Mouse (Mus musculus) ES-E14 (cell line): Measurements from ENCODE around the gene Rbm4b. TPM values are rescaled to one million over a fixed set of nuclear protein-coding genes. Genes with fewer than 3 reads are reported as not detected.
A peak's percentile ranks its signal among the peaks of the same experiment; 100 is the strongest.

Source experiments
- DNase-seq: peaks from one replicate; pipeline ENCODE4 v3.0.0-alpha.2; 2013; ENCODE audit warnings: low read depth, low spot score
- H3K27ac ChIP-seq: 2 replicates; pipeline ENCODE4 v1.5.1; 2012; ENCODE audit warnings: low read depth, mild to moderate bottlenecking, low read length, moderate library complexity, mixed read lengths; ENCODE audit not compliant: poor library complexity, insufficient read depth, severe bottlenecking
- H3K36me3 ChIP-seq: 2 replicates; pipeline ENCODE4 v1.6.1; 2012; ENCODE audit warnings: mild to moderate bottlenecking, low read length, moderate library complexity, mixed read lengths; ENCODE audit not compliant: control insufficient read depth, poor library complexity, insufficient read depth, severe bottlenecking
- H3K4me1 ChIP-seq, 2 experiments: fragments of 150-350 bp in 1 of 2; sonication (generic) in 1 of 2; 2 replicates each; pipeline ENCODE4 v1.6.1; 2012; ENCODE audit warnings: low read length in 2 of 2, mild to moderate bottlenecking in 1 of 2, mixed read lengths in 1 of 2; ENCODE audit not compliant: control insufficient read depth in 2 of 2, insufficient read depth in 2 of 2, poor library complexity in 1 of 2
- H3K4me3 ChIP-seq, 2 experiments: fragments of 150-350 bp in 1 of 2; sonication (generic) in 1 of 2; 2 replicates each; pipeline ENCODE4 v1.5.1; 2012; ENCODE audit warnings: low read length in 2 of 2, low read depth in 1 of 2, mild to moderate bottlenecking in 1 of 2, mixed read lengths in 1 of 2; ENCODE audit not compliant: insufficient read depth in 1 of 2, poor library complexity in 1 of 2, severe bottlenecking in 1 of 2
- H3K9ac ChIP-seq: 2 replicates; pipeline ENCODE4 v1.6.1; 2012; ENCODE audit warnings: low read depth, mild to moderate bottlenecking, low read length, mixed read lengths; ENCODE audit not compliant: poor library complexity, insufficient read depth, severe bottlenecking
- H3K9me3 ChIP-seq: fragments of 150-350 bp; sonication (generic); 2 replicates; pipeline ENCODE4 v1.6.1; 2012; ENCODE audit warnings: low read depth, mild to moderate bottlenecking, low read length; ENCODE audit not compliant: control insufficient read depth, insufficient read depth
- CHD2 ChIP-seq: IDR thresholded peaks from 2 replicates; pipeline ENCODE4 v1.6.1; 2014; ENCODE audit warnings: mild to moderate bottlenecking, low read depth, low read length, inconsistent platforms
- HCFC1 ChIP-seq: IDR thresholded peaks from 2 replicates; pipeline ENCODE4 v1.6.1; 2012; ENCODE audit warnings: low read length, inconsistent platforms, borderline replicate concordance; ENCODE audit not compliant: insufficient read depth
- MAFK ChIP-seq: IDR thresholded peaks from 2 replicates; pipeline ENCODE4 v1.6.1; 2014; ENCODE audit warnings: mild to moderate bottlenecking, low read depth, low read length, inconsistent platforms; ENCODE audit not compliant: insufficient read depth
- ZC3H11A ChIP-seq: IDR thresholded peaks from 2 replicates; pipeline ENCODE4 v1.6.1; 2012; ENCODE audit warnings: low read depth, mild to moderate bottlenecking, inconsistent platforms, low read length, borderline replicate concordance
- ZNF384 ChIP-seq: IDR thresholded peaks from 2 replicates; pipeline ENCODE4 v1.6.1; 2012; ENCODE audit warnings: low read depth, low read length, inconsistent platforms
- in situ Hi-C, 2 experiments: fragments of 600-800 bp; cut with MboI; formaldehyde crosslinking; loops; one replicate each; pipeline ENCODE4 v1.15.1; 2025; ENCODE audit warnings: low sequenced_read_pairs in 2 of 2, inconsistent platforms in 1 of 2; ENCODE audit not compliant: unreplicated experiment in 2 of 2
- total RNA-seq: library from RNA; depleted of rRNA; stranded (reverse); fragments of 300-350 nt; gene quantifications from 2 replicates; pipeline ENCODE4 v1.2.3, GENCODE M21; 2012

Rbm4b gene
- total RNA-seq, 1 experiment: 11.1 TPM

- Histone ChIP-seq H3K36me3 (no peaks in the 10 kb centered on the region), H3K4me1 (peaks cover 2 to 35% of the 10 kb centered on the region in 2 experiments; a peak in 3 of 4 replicates), H3K4me3 (no peak overlapping the region), H3K9me3 (no peaks in the 10 kb centered on the region), H3K27ac (no peak overlapping the region), H3K9ac (no peak overlapping the region)
- no peak for DNase-seq
- in situ Hi-C loops: no loop called here
- TF ChIP-seq HCFC1: no peak
- TF ChIP-seq ZC3H11A: no peak
- no peak for TF ChIP-seq ZNF384
- TF ChIP-seq CHD2: no peak
Observed at GRCm38 (mm10) chr19:4717281-4717680, 39.0 kb upstream of the Rbm4b start.

- Histone ChIP-seq H3K36me3 (no peaks in the 10 kb centered on the region), H3K4me1 (peaks cover 2 to 36% of the 10 kb centered on the region in 2 experiments; a peak in 3 of 4 replicates), H3K4me3 (no peak overlapping the region), H3K27ac (peak overlapping the region; percentile 18; the same call in 1 of the 2 replicates), H3K9me3 (no peaks in the 10 kb centered on the region), H3K9ac (no peak overlapping the region)
- TF ChIP-seq MAFK: no peak
- TF ChIP-seq HCFC1: no peak
- TF ChIP-seq CHD2: no peak
- TF ChIP-seq ZNF384: no peak
- TF ChIP-seq ZC3H11A: no peak
- in situ Hi-C loops: no loop called here
- DNase-seq: no peak
Observed at GRCm38 (mm10) chr19:4718716-4719115, 37.6 kb upstream of the Rbm4b start.

GRCm38 (mm10) chr19:4719351-4719764 is 36.9 kb upstream of the Rbm4b start:
- Histone ChIP-seq H3K9me3 (no peaks in the 10 kb centered on the region), H3K4me1 (peaks cover 2 to 40% of the 10 kb centered on the region in 2 experiments; a peak in 3 of 4 replicates), H3K27ac (no peak overlapping the region), H3K4me3 (no peak overlapping the region), H3K9ac (no peak overlapping the region), H3K36me3 (no peaks in the 10 kb centered on the region)
- in situ Hi-C loops: no loop called here
- no peak for TF ChIP-seq CHD2
- TF ChIP-seq MAFK: no peak
- no peak for TF ChIP-seq ZC3H11A
- no peak for TF ChIP-seq ZNF384
- no peak for TF ChIP-seq HCFC1
- DNase-seq: no peak

GRCm38 (mm10) chr19:4720112-4720511 is 36.2 kb upstream of the Rbm4b start:
- no peak overlapping the region for H3K9ac ChIP-seq
- H3K36me3 ChIP-seq: no peaks in the 10 kb centered on the region
- no peaks in the 10 kb centered on the region for H3K9me3 ChIP-seq
- H3K27ac ChIP-seq: no peak overlapping the region
- DNase-seq: no peak
- TF ChIP-seq HCFC1 (no peak), ZNF384 (no peak), ZC3H11A (no peak), CHD2 (no peak), MAFK (no peak)
- in situ Hi-C loops: no loop called here
- peaks cover 2 to 40% of the 10 kb centered on the region in 2 experiments; a peak in 3 of 4 replicates for H3K4me1 ChIP-seq
- no peak overlapping the region for H3K4me3 ChIP-seq

- DNase-seq: no peak
- Histone ChIP-seq H3K36me3 (no peaks in the 10 kb centered on the region), H3K27ac (no peak overlapping the region), H3K4me3 (peak overlapping the region; percentile 43 to 53), H3K9me3 (no peaks in the 10 kb centered on the region), H3K4me1 (peaks cover 2 to 40% of the 10 kb centered on the region in 2 experiments; a peak in 3 of 4 replicates), H3K9ac (peak overlapping the region; percentile 41)
- TF ChIP-seq CHD2 (no peak), HCFC1 (no peak), ZNF384 (no peak), ZC3H11A (no peak), MAFK (no peak)
- in situ Hi-C loops: no loop called here
Observed at GRCm38 (mm10) chr19:4720671-4721244, 35.5 kb upstream of the Rbm4b start.
